Mouse (Mus musculus) lung, adult 18-20 months (tissue): ENCODE results near the gene Gm6020.
"Not testable (repeated sequence)": the region's sequence is repeated elsewhere in the genome, so short reads cannot be mapped to it uniquely, and the experiment has no call there.

Source experiments
- DNase-seq, 2 experiments: peaks; one replicate each; pipeline ENCODE4 v3.0.0; 2022; ENCODE audit warnings: mixed read lengths in 2 of 2

Gene Gm6020

GRCm38 (mm10) chr19:61183590-61183989, at the start of gene Gm6020:
Gm6020 (plus strand) TSS chr19:61183890.
- not testable (repeated sequence) for DNase-seq

- DNase-seq = no peak
These were observed 45.0 kb upstream of the Gm6020 start for GRCm38 (mm10) chr19:61138655-61139054.

- peak; percentile 91 to 93 for DNase-seq
These were observed 43.1 kb upstream of the Gm6020 start, which contains the start of gene Zfp950 for GRCm38 (mm10) chr19:61140342-61141206. Zfp950 (minus strand) TSS chr19:61140840.

DNA sequence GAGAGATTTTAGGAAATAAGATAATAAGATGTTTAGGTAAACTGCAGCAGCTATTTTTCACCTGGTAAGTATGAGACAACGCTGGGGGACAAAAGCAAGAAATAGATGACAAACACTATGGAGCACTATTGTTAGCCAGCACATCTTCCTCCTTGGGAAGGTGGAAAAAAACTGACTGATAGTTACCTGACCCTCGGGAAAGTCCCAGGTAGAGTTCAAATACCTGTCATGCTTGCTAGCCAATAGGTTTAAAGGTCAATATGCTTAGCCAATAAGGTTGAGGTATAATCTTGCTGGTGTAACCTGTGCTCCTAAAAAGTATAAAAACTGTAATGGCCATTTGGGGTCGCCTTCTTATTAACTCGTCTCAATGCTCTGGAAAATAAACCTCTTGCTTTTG, 42.4 kb upstream of the Gm6020 start:
- DNase-seq = no peak

- peak; percentile 31 to 53 for DNase-seq
These were observed 32.4 kb upstream of the Gm6020 start for GRCm38 (mm10) chr19:61151372-61151700.

DNA sequence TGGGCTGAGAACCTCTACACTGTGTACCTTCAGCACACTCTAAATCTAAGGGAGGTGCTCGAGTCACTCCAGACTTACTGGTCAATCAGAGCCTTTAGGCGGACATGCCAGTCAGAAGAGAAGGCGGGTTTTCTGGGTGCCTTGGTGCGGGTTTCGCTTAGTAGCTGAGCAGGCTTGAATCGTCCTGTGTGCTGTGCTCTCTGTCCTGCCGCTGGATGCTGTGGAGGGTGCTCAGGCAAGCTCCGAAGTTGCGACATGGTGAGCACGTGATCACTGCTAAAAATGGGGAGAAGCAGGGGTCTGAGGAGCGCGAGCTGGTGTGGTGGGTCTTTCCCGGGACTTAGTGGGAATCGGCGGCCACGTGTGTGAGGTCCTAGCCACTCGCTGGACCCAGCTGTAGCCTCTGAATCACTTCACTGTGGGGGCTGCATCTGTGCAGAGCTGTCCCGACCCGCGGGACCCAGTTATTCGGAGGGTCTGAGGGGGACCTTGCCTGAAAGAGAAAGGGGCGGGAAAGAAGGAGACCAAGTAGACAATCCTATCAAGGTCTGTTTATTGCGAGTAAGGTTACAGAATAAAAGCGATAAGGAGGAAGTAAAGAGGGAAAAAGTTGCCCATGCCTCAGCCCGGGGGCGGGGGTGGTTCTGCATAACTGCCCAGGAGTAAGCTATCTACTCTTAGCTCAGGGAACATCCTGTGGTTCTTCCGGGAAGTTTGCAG, 31.8 kb upstream of the Gm6020 start:
- DNase-seq = peak; percentile 18 to 32

DNA sequence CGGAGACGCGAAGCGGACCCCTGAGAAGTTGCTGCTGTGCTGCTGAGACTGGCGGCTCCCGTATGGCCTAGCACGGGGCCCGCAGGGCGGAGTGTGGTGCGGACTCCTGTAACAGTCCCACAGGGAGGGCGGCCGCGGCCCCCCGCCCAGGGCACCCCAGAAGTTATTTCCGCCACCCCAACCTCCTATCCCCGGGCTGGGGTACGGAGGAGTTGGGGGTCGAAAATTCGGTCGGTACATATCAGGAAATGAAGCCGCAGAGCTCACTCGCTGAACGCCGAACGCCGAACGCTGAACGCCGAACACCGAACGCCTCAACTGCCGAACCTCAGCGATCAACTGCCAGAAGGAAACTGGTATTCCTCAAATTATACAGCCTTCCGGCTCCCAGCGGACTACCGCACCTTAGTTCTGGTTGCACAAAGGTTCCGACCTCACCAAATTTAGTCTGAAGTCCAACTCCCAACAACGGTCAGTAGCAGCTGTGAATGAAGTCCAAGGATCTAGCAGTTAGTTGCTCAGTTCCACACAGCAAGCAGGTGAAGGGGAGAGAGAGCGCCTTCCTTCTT, 7.8 kb upstream of the Gm6020 start, which contains the start of gene Gm7102:
Gm7102 (minus strand) TSS at position 554 of the 569 bp plus-strand sequence.
- no peak for DNase-seq

GRCm38 (mm10) chr19:61199316-61199715, 15.6 kb downstream of the Gm6020 start:
- peak; percentile 90 to 91 for DNase-seq

DNA sequence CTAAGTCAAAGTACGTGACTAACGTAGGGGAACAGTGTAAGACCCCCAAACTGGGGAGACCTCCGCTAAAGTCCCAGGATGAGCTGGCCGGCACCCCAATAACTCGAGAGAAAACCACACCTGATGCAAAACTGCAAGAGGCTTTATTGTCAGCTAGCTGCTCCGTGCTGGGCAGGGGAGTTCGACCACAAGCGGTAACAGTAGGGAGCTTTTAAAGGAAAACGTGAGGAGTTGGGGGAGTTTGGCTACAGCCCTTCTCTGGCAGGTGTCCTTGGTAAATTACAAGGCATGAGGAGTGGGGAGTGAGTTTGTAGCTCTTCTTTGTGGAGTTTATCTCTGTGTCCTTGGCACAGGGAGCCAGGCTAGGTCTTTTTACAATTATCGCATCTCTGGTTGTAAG, 16.1 kb downstream of the Gm6020 start:
- peak; percentile 10 to 22 for DNase-seq

DNA sequence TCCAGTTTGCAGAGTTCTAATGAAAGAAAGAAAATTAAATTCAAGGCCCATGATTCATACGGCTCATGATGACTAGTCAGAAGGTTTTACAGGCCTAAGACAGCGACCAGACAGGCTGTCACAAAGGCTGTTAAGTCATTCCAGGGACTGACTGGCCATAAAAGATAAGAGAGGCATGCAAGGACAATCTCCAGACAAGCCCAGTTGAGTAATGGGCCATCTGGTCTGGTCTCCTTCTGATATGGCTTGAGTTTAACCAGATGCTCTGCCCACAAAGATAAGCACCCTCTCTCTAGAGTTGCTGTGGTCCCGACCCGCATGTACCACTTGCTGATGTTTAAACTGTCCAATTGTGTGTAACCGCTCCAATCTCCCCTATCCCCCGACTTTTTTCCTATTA, 23.8 kb downstream of the Gm6020 start:
- DNase-seq = not testable (repeated sequence)

- DNase-seq = no peak
These were observed 40.1 kb downstream of the Gm6020 start for GRCm38 (mm10) chr19:61223706-61224328.

GRCm38 (mm10) chr19:61224678-61225525, 41.2 kb downstream of the Gm6020 start:
- peak; percentile 3 to 5 for DNase-seq

GRCm38 (mm10) chr19:61225526-61226400, 42.1 kb downstream of the Gm6020 start:
- peak; percentile 57 to 58 for DNase-seq

GRCm38 (mm10) chr19:61226401-61226927, 42.8 kb downstream of the Gm6020 start:
- DNase-seq = peak; percentile 41 to 57

DNA sequence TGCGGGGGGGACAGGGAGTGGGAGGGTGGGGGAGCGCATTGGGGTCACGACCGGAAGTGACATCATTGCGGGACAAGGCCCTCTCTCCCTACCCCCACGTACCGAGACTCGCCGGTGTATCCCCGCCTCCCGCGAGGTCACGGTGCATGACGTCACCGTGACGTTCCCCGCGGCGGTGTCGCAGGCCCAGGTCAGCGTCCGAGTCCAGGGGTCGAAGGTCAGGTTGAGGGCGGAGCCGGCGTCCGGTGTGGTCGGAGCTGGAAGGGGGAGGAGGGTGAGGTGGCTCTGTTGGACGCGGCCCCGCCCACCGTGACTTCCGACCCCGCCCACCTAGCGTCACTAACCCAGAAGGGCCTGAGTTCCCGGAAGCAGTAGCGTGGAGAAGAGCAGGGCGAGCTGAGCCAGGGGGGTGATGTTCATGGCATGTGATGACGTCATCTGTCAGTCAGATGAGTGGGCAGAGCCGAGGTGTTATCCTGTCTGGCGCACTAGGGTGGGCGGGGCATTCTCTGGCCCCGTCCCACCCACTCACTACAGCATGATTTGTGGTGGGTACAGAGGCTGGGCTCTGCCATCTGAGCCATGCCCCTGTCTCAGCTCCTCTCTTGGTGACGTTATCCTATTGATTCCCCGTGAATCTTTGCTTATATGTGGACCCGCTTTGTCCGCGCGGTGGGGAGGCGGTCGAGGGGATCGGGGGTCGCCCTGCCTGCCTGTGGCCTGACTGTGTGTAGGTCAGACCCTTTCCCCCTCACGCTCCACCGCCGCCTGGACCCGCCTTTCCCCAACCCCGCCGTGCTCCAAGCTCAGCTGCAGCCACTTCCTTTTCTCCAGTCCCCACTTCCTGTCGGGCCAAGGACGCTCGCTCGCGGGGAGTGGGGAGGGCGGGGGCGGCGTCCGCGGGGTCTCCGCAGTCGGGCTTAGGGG, 43.5 kb downstream of the Gm6020 start:
- peak; percentile 81 to 86 for DNase-seq

DNA sequence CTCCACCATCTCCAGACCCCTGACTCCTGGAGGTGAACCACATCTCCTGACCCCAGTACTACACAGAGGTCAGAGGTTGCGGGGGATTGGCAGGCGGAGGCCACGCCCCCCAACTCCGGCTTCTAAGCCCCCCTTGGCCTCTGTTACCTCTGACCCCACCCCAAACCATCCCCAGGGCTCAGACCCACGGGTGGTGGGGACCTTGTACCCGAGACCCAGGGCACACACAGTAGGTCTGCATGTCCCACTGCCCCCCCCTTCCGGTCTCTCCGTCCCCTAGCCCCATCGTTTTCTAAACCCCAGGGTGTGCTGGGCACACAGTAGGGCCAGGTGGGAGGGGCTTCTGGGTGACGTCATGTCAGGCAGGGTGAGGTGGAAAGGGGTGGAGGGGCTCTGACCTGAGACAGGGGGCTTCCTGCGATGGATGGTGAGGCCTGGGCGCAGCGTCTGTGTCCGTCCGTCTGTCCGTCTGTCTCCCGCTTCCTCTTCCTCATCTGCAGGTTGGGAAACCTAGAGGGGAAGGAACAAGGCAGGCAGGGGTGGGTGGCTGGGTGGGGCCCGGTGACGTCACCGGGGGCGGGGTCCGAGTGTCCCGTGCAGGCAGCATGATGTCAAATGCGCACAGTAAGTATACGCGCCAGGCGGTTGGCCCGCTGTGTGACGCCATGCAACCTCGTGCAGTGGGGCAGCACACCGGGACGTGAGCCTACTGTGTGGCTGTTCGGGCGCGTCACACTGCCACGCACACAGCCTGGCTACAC, 44.4 kb downstream of the Gm6020 start, which contains the start of gene Csf2ra:
Csf2ra (minus strand) TSS at position 489 of the 761 bp plus-strand sequence.
- DNase-seq = peak; percentile 24 to 34
